Mouse (Mus musculus): ENCODE data around the gene Slc35f2.

Gene Slc35f2

GRCm38 (mm10) chr9:53771344-53772021 is at the start of gene Slc35f2:
TSS of gene Slc35f2 (plus strand) at chr9:53771538.
- peak; percentile 62 for DNase-seq (ENCODE audit: low spot score)

GRCm38 (mm10) chr9:53740829-53741404 is 30.4 kb upstream of the Slc35f2 start:
- DNase-seq (ENCODE audit: low spot score) = no peak

- no peak for DNase-seq (ENCODE audit: low spot score)
Measured at GRCm38 (mm10) chr9:53750411-53750810, 20.9 kb upstream of the Slc35f2 start.

- DNase-seq (ENCODE audit: low spot score) = no peak
Measured at GRCm38 (mm10) chr9:53750899-53751298, 20.4 kb upstream of the Slc35f2 start.

GRCm38 (mm10) chr9:53754801-53755200 is 16.5 kb upstream of the Slc35f2 start:
- DNase-seq (ENCODE audit: low spot score) = no peak

- no peak for DNase-seq (ENCODE audit: low spot score)
Measured at GRCm38 (mm10) chr9:53758142-53758541, 13.2 kb upstream of the Slc35f2 start.

- DNase-seq (ENCODE audit: low spot score) = no peak
Measured at GRCm38 (mm10) chr9:53764697-53765096, 6.6 kb upstream of the Slc35f2 start.

- DNase-seq (ENCODE audit: low spot score) = no peak
Measured at GRCm38 (mm10) chr9:53768486-53768885, 2.9 kb upstream of the Slc35f2 start.

- DNase-seq (ENCODE audit: low spot score) = no peak
Measured at GRCm38 (mm10) chr9:53770771-53771343, 481 bp upstream of the Slc35f2 start.

GRCm38 (mm10) chr9:53772121-53772561 is 803 bp downstream of the Slc35f2 start:
- DNase-seq (ENCODE audit: low spot score) = peak; percentile 15

GRCm38 (mm10) chr9:53775511-53775910 is 4.2 kb downstream of the Slc35f2 start:
- DNase-seq (ENCODE audit: low spot score) = no peak

GRCm38 (mm10) chr9:53786561-53787407 is 15.4 kb downstream of the Slc35f2 start:
- no peak for DNase-seq (ENCODE audit: low spot score)

GRCm38 (mm10) chr9:53793830-53794330 is 22.5 kb downstream of the Slc35f2 start:
- no peak for DNase-seq (ENCODE audit: low spot score)

- no peak for DNase-seq (ENCODE audit: low spot score)
Measured at GRCm38 (mm10) chr9:53794490-53794889, 23.2 kb downstream of the Slc35f2 start.

GRCm38 (mm10) chr9:53795351-53795750 is 24.0 kb downstream of the Slc35f2 start:
- no peak for DNase-seq (ENCODE audit: low spot score)

- DNase-seq (ENCODE audit: low spot score) = no peak
Measured at GRCm38 (mm10) chr9:53796386-53796785, 25.0 kb downstream of the Slc35f2 start.

GRCm38 (mm10) chr9:53797141-53797540 is 25.8 kb downstream of the Slc35f2 start:
- DNase-seq (ENCODE audit: low spot score) = no peak

- DNase-seq (ENCODE audit: low spot score) = no peak
Measured at GRCm38 (mm10) chr9:53802921-53803320, 31.6 kb downstream of the Slc35f2 start.

- DNase-seq (ENCODE audit: low spot score) = no peak
Measured at GRCm38 (mm10) chr9:53806496-53807086, 35.3 kb downstream of the Slc35f2 start.

GRCm38 (mm10) chr9:53813418-53813817 is 42.1 kb downstream of the Slc35f2 start:
- no peak for DNase-seq (ENCODE audit: low spot score)

GRCm38 (mm10) chr9:53818760-53819159 is 47.4 kb downstream of the Slc35f2 start:
- DNase-seq (ENCODE audit: low spot score) = peak; percentile 76

- peak; percentile 82 for DNase-seq (ENCODE audit: low spot score)
Measured at GRCm38 (mm10) chr9:53825318-53825717, 54.0 kb downstream of the Slc35f2 start.

All from retina, embryonic 14.5 days (tissue).